Mouse (Mus musculus): ENCODE data around the gene Cars. TPM values are rescaled to one million over a fixed set of nuclear protein-coding genes. Genes with fewer than 3 reads are reported as not detected.

The Cars gene
- polyA plus RNA-seq, 1 experiment from 2014 or later = 63.3 TPM

Small RNAs within 50 kb of the gene (microRNA-seq; reads per million reads assigned to microRNA genes)
- 1.2 reads per million for gene Mir7064

Other genes with a start within 250 kb of the Cars start
- gene Cdkn1c, start 139.0 kb downstream of the Cars start, polyA plus RNA-seq (2015; fragmentation: Nextera tagmentation; extraction: Ambion mirVana) = 379 and 515 TPM in 2 replicates
- 0.39 and 0.74 TPM in 2 replicates for gene Slc22a18, start 126.4 kb downstream of the Cars start, polyA plus RNA-seq (2015; fragmentation: Nextera tagmentation; extraction: Ambion mirVana)
- 0.37 and 0.73 TPM in 2 replicates for gene Phlda2, start 96.9 kb downstream of the Cars start, polyA plus RNA-seq (2015; fragmentation: Nextera tagmentation; extraction: Ambion mirVana)
- 364 and 378 TPM in 2 replicates for gene Nap1l4, start 51.0 kb downstream of the Cars start, polyA plus RNA-seq (2015; fragmentation: Nextera tagmentation; extraction: Ambion mirVana)
- 0.08 and 0.13 TPM in 2 replicates for gene Tnfrsf26, start 28.6 kb upstream of the Cars start, polyA plus RNA-seq (2015; fragmentation: Nextera tagmentation; extraction: Ambion mirVana)
- gene Tnfrsf22, start 49.6 kb upstream of the Cars start, polyA plus RNA-seq (2015; fragmentation: Nextera tagmentation; extraction: Ambion mirVana) = 3.9 and 4.5 TPM in 2 replicates
- 0.50 and 1.2 TPM in 2 replicates for gene Tnfrsf23, start 85.8 kb upstream of the Cars start, polyA plus RNA-seq (2015; fragmentation: Nextera tagmentation; extraction: Ambion mirVana)
- 27.0 and 27.3 TPM in 2 replicates for gene Osbpl5, start 156.9 kb upstream of the Cars start, polyA plus RNA-seq (2015; fragmentation: Nextera tagmentation; extraction: Ambion mirVana)
- gene Mrgprg, start 166.9 kb upstream of the Cars start, polyA plus RNA-seq (2015; fragmentation: Nextera tagmentation; extraction: Ambion mirVana) = not detected in 2 replicates
- 3.8 and 4.7 TPM in 2 replicates for gene Mrgpre, start 184.4 kb upstream of the Cars start, polyA plus RNA-seq (2015; fragmentation: Nextera tagmentation; extraction: Ambion mirVana)
- gene Nadsyn1, start 222.8 kb upstream of the Cars start, polyA plus RNA-seq (2015; fragmentation: Nextera tagmentation; extraction: Ambion mirVana) = 7.7 and 8.1 TPM in 2 replicates
- gene Dhcr7, start 223.1 kb upstream of the Cars start, polyA plus RNA-seq (2015; fragmentation: Nextera tagmentation; extraction: Ambion mirVana) = 54.0 and 60.0 TPM in 2 replicates